Mouse (Mus musculus): Measurements from ENCODE around the gene Stip1. TPM values are rescaled to one million over a fixed set of nuclear protein-coding genes. Genes with fewer than 3 reads are reported as not detected.
"Not testable (repeated sequence)": the region's sequence is repeated elsewhere in the genome, so short reads cannot be mapped to it uniquely, and the experiment has no call there.

The Stip1 gene
- 25.0 and 31.4 TPM in 2 replicates for polyA plus RNA-seq (2012; rRNA removed)

DNA sequence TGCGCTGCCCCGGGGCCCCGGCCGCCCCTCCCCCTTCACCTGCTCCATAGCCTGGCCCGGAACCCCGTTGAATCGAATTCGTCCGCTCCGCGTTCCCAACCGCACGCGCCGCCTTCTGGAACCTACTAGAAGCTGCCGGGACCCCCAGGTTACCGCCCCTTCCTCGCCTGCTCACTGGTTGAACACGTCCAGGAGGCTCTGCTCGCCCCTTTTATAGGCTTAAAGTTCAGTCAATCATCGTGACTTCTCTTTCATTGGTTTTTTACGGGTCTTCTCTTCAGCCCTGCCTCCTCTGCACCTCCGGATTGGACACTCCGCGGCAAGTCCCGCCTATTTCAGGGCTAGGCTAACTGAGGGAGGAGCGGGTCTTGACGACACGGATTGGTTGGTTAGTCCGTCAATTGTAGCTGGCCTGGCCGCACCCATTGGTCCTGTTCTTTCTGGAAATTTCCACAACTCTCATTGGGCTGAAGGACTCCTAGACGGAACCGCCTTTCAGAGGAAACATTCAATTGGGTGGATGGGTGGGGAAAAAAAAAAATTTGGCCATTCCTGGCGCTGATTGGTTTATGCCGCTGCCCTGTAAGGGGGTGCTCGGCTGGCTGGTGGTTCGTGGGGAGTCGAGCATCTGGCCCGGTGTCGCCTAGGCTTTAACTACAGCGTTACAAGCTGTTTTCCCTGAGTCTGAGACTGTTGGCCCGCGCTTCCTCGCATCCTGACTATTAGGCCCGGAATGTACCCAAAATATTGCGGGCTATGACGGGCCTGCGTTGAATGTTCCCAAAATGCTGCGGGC, at the start of gene Stip1:
Gene Stip1 (minus strand): TSS at position 127 of the 796 bp plus-strand sequence.
- peak; percentile 99 for DNase-seq
- WGBS, result under 1% methylated on average over 49 of the region's 49 CpGs
- peaks cover 5% of the 10 kb centered on the region for H3K4me1 ChIP-seq (ENCODE audit: control insufficient read depth, insufficient read depth, low read length)
- H3K4me3 ChIP-seq (replicated peaks; ENCODE audit: extremely low read depth, low read depth, low read length), result peak within 1 kb of the TSS; percentile 82
- TF ChIP-seq CTCF (IDR thresholded peaks at IDR 0.05; ENCODE audit: insufficient read depth, low read length) (no peak), POLR2A (IDR thresholded peaks at IDR 0.05; ENCODE audit: borderline replicate concordance, extremely low read depth, low read depth, low read length) (peak; percentile 99)

- no peaks in the 10 kb centered on the region for H3K4me1 ChIP-seq (ENCODE audit: control insufficient read depth, insufficient read depth, low read length)
- 68% methylated on average over 5 of the region's 5 CpGs for WGBS
- no peak overlapping the region for H3K4me3 ChIP-seq (replicated peaks; ENCODE audit: extremely low read depth, low read depth, low read length)
- no peak for DNase-seq
- TF ChIP-seq CTCF (IDR thresholded peaks at IDR 0.05; ENCODE audit: insufficient read depth, low read length) (no peak), POLR2A (IDR thresholded peaks at IDR 0.05; ENCODE audit: borderline replicate concordance, extremely low read depth, low read depth, low read length) (no peak)
Measured at GRCm38 (mm10) chr19:7089050-7089449, 49.3 kb upstream of the Stip1 start.

DNA sequence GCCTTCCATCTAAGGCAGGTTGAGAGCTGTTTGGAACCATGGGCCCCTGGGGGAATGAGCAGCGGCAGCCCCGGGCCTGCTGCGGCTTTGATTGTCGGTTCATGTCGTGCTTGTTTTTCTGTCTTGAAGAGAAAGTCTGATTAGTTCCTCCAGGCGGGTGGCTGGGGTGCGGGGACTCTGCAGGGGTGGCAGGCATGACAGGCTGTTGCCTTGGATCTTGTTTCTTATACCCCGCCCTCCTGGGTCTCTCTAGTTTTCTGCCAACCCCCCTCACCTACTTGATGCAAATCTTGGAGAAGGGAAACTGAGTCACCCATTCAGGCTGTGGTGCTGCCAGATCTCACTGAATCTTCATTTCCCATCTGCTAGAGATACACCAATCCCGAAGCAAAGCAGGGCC, 48.8 kb upstream of the Stip1 start:
- TF ChIP-seq CTCF (IDR thresholded peaks at IDR 0.05; ENCODE audit: insufficient read depth, low read length) (no peak), POLR2A (IDR thresholded peaks at IDR 0.05; ENCODE audit: borderline replicate concordance, extremely low read depth, low read depth, low read length) (no peak)
- Histone ChIP-seq H3K4me1 (ENCODE audit: control insufficient read depth, insufficient read depth, low read length) (no peaks in the 10 kb centered on the region), H3K4me3 (replicated peaks; ENCODE audit: extremely low read depth, low read depth, low read length) (no peak overlapping the region)
- 56% methylated on average over 9 of the region's 9 CpGs for WGBS
- no peak for DNase-seq

DNA sequence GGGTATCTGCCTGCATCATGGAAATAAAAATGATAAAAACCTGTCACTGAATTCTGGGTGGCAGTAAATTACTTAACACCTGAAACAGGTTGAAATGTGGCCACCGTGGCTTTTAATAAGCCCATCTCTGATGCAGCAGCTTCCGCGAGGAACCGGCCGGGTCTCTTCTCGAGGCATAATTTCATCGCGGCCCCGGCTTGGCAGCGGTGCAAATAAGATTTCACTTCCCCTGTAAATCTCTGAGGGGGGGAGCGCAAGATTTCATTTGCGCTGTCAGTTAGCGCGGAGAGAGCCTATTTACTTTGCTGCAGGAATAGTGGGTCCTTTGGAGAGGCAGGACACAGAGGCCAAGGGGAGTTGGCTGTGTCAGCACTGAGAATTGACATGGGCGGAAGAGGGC, 45.0 kb upstream of the Stip1 start:
- no peak for DNase-seq
- Histone ChIP-seq H3K4me3 (replicated peaks; ENCODE audit: extremely low read depth, low read depth, low read length) (no peak overlapping the region), H3K4me1 (ENCODE audit: control insufficient read depth, insufficient read depth, low read length) (no peaks in the 10 kb centered on the region)
- no peak for TF ChIP-seq POLR2A (IDR thresholded peaks at IDR 0.05; ENCODE audit: borderline replicate concordance, extremely low read depth, low read depth, low read length)
- 61% methylated on average over 15 of the region's 15 CpGs for WGBS

GRCm38 (mm10) chr19:7083035-7083794, 43.4 kb upstream of the Stip1 start:
- 68% methylated on average over 14 of the region's 14 CpGs for WGBS
- Histone ChIP-seq H3K4me3 (replicated peaks; ENCODE audit: extremely low read depth, low read depth, low read length) (no peak overlapping the region), H3K4me1 (ENCODE audit: control insufficient read depth, insufficient read depth, low read length) (no peaks in the 10 kb centered on the region)
- DNase-seq, result no peak
- TF ChIP-seq CTCF (IDR thresholded peaks at IDR 0.05; ENCODE audit: insufficient read depth, low read length) (no peak), POLR2A (IDR thresholded peaks at IDR 0.05; ENCODE audit: borderline replicate concordance, extremely low read depth, low read depth, low read length) (no peak)

GRCm38 (mm10) chr19:7081516-7082266, 41.9 kb upstream of the Stip1 start:
- DNase-seq, result no peak
- 67% methylated on average over 7 of the region's 7 CpGs for WGBS
- Histone ChIP-seq H3K4me3 (replicated peaks; ENCODE audit: extremely low read depth, low read depth, low read length) (no peak overlapping the region), H3K4me1 (ENCODE audit: control insufficient read depth, insufficient read depth, low read length) (no peaks in the 10 kb centered on the region)
- TF ChIP-seq CTCF (IDR thresholded peaks at IDR 0.05; ENCODE audit: insufficient read depth, low read length) (no peak), POLR2A (IDR thresholded peaks at IDR 0.05; ENCODE audit: borderline replicate concordance, extremely low read depth, low read depth, low read length) (no peak)

- no peak overlapping the region for H3K4me3 ChIP-seq (replicated peaks; ENCODE audit: extremely low read depth, low read depth, low read length)
- TF ChIP-seq POLR2A (IDR thresholded peaks at IDR 0.05; ENCODE audit: borderline replicate concordance, extremely low read depth, low read depth, low read length), result no peak
- TF ChIP-seq CTCF (IDR thresholded peaks at IDR 0.05; ENCODE audit: insufficient read depth, low read length), result no peak
- H3K4me1 ChIP-seq (ENCODE audit: control insufficient read depth, insufficient read depth, low read length), result no peaks in the 10 kb centered on the region
- 89% methylated on average over 7 of the region's 7 CpGs for WGBS
- no peak for DNase-seq
Measured at GRCm38 (mm10) chr19:7078271-7078670, 38.5 kb upstream of the Stip1 start.

DNA sequence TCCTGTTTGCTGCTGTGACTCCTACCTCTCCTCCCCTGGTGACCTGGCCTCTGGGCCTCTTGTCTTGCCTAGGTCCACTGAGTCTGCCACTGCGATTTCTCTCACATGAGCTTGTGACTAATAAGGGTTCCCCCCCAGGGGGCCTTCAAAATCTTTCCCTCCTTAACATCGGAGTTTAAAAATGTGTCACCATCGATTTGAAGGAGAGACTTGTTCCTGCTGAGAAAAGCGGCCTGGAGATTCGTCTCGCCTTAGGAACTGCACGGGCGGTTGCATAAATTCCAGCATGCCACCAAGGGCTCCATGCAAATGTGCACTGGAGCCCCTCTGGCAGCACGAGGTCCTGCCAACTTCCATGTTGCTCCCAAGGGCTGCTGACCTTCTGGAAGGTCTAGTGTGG, 37.9 kb upstream of the Stip1 start:
- 70% methylated on average over 9 of the region's 9 CpGs for WGBS
- Histone ChIP-seq H3K4me1 (ENCODE audit: control insufficient read depth, insufficient read depth, low read length) (no peaks in the 10 kb centered on the region), H3K4me3 (replicated peaks; ENCODE audit: extremely low read depth, low read depth, low read length) (no peak overlapping the region)
- DNase-seq, result no peak
- no peak for TF ChIP-seq CTCF (IDR thresholded peaks at IDR 0.05; ENCODE audit: insufficient read depth, low read length)

DNA sequence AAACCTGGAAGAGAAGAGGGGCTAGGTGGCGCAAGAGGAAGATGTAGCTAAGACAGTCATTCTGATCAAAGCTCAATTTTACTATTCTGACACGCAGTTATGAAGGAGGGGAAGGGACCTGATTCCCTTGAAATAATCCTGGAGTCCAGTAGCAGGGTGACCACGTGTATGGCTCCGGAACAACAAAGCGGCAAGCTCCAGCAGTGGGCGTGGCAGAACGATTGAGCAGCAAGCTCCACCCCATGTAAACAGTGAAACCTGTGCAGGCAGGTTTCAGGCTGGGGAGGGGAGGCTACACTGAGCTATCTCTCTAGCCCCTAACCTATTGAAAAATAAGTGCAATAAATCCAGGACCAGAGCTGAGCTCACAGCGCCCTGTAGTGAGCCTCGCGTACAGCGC, 35.6 kb upstream of the Stip1 start:
- H3K4me1 ChIP-seq (ENCODE audit: control insufficient read depth, insufficient read depth, low read length), result not testable (repeated sequence)
- 81% methylated on average over 11 of the region's 11 CpGs for WGBS

More for the DNA sequence above, 35.6 kb upstream of the Stip1 start:
- H3K4me3 ChIP-seq (replicated peaks; ENCODE audit: extremely low read depth, low read depth, low read length); DNase-seq: not testable (repeated sequence)
